Mouse (Mus musculus) liver, embryonic 13.5 days (tissue): Measurements from ENCODE around the gene Cux1. TPM values are rescaled to one million over a fixed set of nuclear protein-coding genes. Genes with fewer than 3 reads are reported as not detected.
"Not testable (repeated sequence)": the region's sequence is repeated elsewhere in the genome, so short reads cannot be mapped to it uniquely, and the experiment has no call there.

Source experiments
- ATAC-seq: fragments of 200-750 bp; cut with Nextera tagmentation; 2 replicates; pipeline ENCODE4 v1.8.0; 2017; ENCODE audit warnings: low read depth, mild to moderate bottlenecking, moderate number of reproducible peaks, moderate library complexity
- DNase-seq: peaks from one replicate; pipeline ENCODE4 v3.0.0; 2022
- H3K27ac ChIP-seq: fragments of 300-500 bp; sonication (generic); 2 replicates; pipeline ENCODE4 v1.5.1; 2015; ENCODE audit warnings: moderate library complexity, mild to moderate bottlenecking, inconsistent platforms
- H3K27me3 ChIP-seq: fragments of 300-500 bp; sonication (generic); 2 replicates; pipeline ENCODE4 v1.6.1; 2015; ENCODE audit warnings: mild to moderate bottlenecking, inconsistent platforms
- H3K36me3 ChIP-seq: fragments of 300-500 bp; sonication (generic); 2 replicates; pipeline ENCODE4 v1.6.1; 2015; ENCODE audit warnings: mild to moderate bottlenecking, inconsistent platforms
- H3K4me1 ChIP-seq: fragments of 300-500 bp; sonication (generic); replicated peaks from 2 replicates; pipeline ENCODE4 v1.6.1; 2015; ENCODE audit warnings: inconsistent platforms
- H3K4me2 ChIP-seq: fragments of 300-500 bp; sonication (generic); 2 replicates; pipeline ENCODE4 v1.6.1; 2015; ENCODE audit warnings: inconsistent platforms, mild to moderate bottlenecking, moderate library complexity
- H3K4me3 ChIP-seq: fragments of 300-500 bp; sonication (generic); replicated peaks from 2 replicates; pipeline ENCODE4 v1.5.1; 2015; ENCODE audit warnings: mild to moderate bottlenecking, inconsistent platforms
- H3K9ac ChIP-seq: fragments of 300-500 bp; sonication (generic); 2 replicates; pipeline ENCODE4 v1.6.1; 2015; ENCODE audit warnings: mild to moderate bottlenecking, inconsistent platforms
- H3K9me3 ChIP-seq: fragments of 300-500 bp; sonication (generic); replicated peaks from 2 replicates; pipeline ENCODE4 v1.6.1; 2016; ENCODE audit warnings: inconsistent platforms
- WGBS: fragments of 180-500 bp; shearing (Covaris S2); methylation state at CpG from one replicate; pipeline ENCODE4 v1.1.7; 2015; ENCODE audit not compliant: insufficient replicate concordance; 5-methylcytosine and 5-hydroxymethylcytosine counted together
- polyA plus RNA-seq: library from polyadenylated mRNA; unstranded; fragments of >200 nt; fragmentation: Nextera tagmentation; extraction: Ambion mirVana; gene quantifications from 2 replicates; pipeline ENCODE4 v1.2.1, GENCODE M21; 2015

Cux1 gene
- polyA plus RNA-seq, 1 experiment from 2014 or later, result 16.6 TPM

DNA sequence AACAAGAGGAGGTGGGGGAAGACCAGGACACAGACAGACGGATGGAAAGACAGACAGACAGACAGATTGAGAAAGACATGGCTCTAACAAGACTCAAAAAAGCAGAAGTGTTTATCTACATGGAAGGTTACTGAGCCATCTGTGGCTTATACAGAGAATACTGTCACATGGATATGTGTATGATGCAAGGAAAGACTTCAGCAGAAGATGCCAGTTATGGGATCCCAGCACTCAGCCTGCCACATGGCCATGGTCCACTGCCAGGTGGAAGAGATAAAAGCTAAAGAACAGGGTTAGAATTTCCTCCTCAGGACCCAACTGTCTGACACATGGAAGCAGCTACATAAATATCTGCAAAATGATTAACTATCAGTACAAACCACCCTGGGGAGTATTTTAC, 84.9 kb downstream of the Cux1 start:
- Histone ChIP-seq H3K27ac (no peak overlapping the region), H3K36me3 (peaks cover 5% of the 10 kb centered on the region; the same call in 1 of the 2 replicates), H3K4me1 (peaks cover 14% of the 10 kb centered on the region), H3K27me3 (no peaks in the 10 kb centered on the region), H3K4me2 (no peak overlapping the region), H3K9me3 (no peaks in the 10 kb centered on the region), H3K4me3 (no peak overlapping the region), H3K9ac (no peak overlapping the region)
- no peak for ATAC-seq
- no peak for DNase-seq
- 40% methylated on average over 1 of the region's 1 CpGs for WGBS

DNA sequence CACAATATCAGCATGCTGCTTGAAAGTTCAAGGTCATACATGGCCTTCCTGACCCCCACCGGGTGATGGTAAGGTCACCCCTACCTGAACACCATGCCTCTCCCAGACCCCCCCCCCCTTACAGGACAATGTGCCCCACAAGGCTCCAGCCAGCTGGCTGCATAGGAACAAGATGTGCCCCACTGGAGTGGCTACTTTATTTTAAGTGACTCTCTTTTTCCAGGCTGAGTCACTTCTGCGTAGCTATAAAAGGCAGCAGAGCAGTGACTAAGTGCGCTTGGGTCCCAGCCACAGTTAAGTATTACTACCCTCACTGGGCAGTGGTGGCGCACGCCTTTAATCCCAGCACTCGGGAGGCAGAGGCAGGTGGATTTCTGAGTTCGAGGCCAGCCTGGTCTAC, 86.7 kb downstream of the Cux1 start:
- Histone ChIP-seq H3K27me3 (no peaks in the 10 kb centered on the region), H3K4me3 (no peak overlapping the region), H3K9me3 (no peaks in the 10 kb centered on the region), H3K27ac (no peak overlapping the region), H3K4me2 (no peak overlapping the region), H3K4me1 (peaks cover 12% of the 10 kb centered on the region), H3K36me3 (peaks cover 4% of the 10 kb centered on the region; the same call in 1 of the 2 replicates), H3K9ac (no peak overlapping the region)
- ATAC-seq (no peak), DNase-seq (no peak)
- WGBS, result 81% methylated on average over 7 of the region's 7 CpGs

GRCm38 (mm10) chr5:136479801-136480200, 87.5 kb downstream of the Cux1 start:
- Histone ChIP-seq H3K27me3 (no peaks in the 10 kb centered on the region), H3K36me3 (no peaks in the 10 kb centered on the region), H3K4me2 (no peak overlapping the region), H3K9me3 (no peaks in the 10 kb centered on the region), H3K4me3 (no peak overlapping the region), H3K4me1 (peaks cover 12% of the 10 kb centered on the region), H3K9ac (no peak overlapping the region), H3K27ac (no peak overlapping the region)
- 29% methylated on average over 4 of the region's 4 CpGs for WGBS
- DNase-seq, result no peak
- ATAC-seq, result no peak

DNA sequence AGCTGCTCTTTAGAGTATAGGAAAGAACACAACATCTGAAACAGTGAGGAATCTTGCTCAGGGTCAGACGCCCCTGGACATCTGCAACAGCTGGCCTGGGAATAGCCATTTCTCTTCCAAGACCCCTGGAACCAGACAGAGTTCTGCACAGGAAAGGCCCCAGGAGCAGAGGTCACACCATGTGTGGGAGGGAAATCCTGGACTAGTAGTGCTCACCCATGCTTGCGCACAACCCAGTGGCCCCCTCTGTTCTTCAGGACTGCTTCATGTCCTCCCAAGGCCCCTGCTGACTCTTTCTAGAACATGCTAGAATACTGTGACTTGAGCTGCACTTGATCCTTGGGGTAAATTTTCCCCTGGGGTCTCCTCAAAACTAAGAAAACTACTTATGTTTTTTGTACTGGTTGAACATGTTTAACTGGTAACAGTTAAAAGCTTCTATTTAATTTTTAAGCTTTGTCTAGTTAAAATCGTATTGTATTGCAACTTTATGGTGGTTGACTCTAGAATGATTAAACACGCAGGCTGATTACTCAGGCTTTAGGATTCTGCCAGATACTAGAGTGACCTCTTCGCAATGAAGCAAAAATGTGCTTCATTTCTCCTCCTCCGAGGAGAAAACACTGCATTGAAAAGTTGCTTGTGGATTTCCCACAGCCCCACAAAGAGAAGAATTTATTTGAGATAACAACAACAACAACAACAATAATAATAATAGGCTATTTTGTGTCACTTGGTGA, 88.1 kb downstream of the Cux1 start:
- WGBS, result 76% methylated on average over 6 of the region's 6 CpGs
- Histone ChIP-seq H3K36me3 (no peaks in the 10 kb centered on the region), H3K4me2 (no peak overlapping the region), H3K4me3 (no peak overlapping the region), H3K9ac (no peak overlapping the region), H3K27ac (no peak overlapping the region), H3K9me3 (no peaks in the 10 kb centered on the region), H3K27me3 (no peaks in the 10 kb centered on the region), H3K4me1 (peaks cover 12% of the 10 kb centered on the region)
- ATAC-seq, result no peak
- no peak for DNase-seq

DNA sequence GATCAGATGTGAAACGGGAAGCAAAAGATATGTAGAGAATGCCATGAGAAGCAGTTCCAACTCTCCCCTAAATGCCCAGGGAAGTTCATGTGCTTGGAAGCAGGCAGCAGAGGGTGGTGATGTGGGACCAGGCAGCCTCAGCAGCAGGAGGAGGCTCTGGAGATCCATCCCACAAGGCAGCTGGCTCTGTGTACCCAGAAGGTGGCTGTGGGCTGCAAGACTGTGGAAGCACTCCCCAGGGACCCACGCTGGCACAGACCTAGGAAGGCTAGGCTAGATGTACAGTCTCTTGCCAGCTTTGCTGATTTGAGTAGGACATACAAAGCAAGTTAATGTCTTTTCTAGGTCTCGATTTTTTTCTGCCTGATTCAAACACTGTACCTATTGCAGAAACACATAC, 91.0 kb downstream of the Cux1 start:
- ATAC-seq, result no peak
- no peak overlapping the region for H3K27ac ChIP-seq
- no peak for DNase-seq

DNA sequence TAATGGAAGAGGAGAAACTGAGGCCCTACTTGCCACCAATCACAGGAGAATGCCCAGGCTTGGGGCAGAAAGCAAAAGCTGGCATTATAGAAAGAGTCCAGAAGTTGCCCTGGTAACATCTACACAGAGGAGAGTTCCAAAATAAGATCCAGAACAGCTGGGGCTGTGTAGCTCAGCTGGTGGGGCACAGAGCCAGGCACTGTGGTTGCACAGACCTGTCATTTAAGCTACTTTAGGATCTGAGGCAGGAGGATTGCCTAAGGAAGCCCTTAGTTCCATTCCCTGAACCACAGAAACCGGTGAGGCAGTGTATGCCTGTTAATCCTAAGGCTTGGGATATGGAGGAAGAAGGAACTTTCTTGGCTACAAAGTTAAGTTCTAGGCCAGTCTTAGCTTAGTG, 92.1 kb downstream of the Cux1 start:
- Histone ChIP-seq H3K27me3 (no peaks in the 10 kb centered on the region), H3K4me3 (no peak overlapping the region), H3K9ac (no peak overlapping the region), H3K4me1 (peaks cover 4% of the 10 kb centered on the region; the same call in 1 of the 2 replicates), H3K27ac (no peak overlapping the region), H3K4me2 (no peak overlapping the region), H3K36me3 (no peaks in the 10 kb centered on the region), H3K9me3 (no peaks in the 10 kb centered on the region)
- DNase-seq (no peak), ATAC-seq (no peak)
- 73% methylated on average over 1 of the region's 1 CpGs for WGBS

More for the DNA sequence above, 91.0 kb downstream of the Cux1 start:
- Histone ChIP-seq H3K27me3 (no peaks in the 10 kb centered on the region), H3K4me1 (peaks cover 4% of the 10 kb centered on the region; the same call in 1 of the 2 replicates), H3K4me2 (no peak overlapping the region), H3K4me3 (no peak overlapping the region), H3K9me3 (no peaks in the 10 kb centered on the region), H3K36me3 (no peaks in the 10 kb centered on the region), H3K9ac (no peak overlapping the region)
- WGBS, result 60% methylated on average over 3 of the region's 3 CpGs

DNA sequence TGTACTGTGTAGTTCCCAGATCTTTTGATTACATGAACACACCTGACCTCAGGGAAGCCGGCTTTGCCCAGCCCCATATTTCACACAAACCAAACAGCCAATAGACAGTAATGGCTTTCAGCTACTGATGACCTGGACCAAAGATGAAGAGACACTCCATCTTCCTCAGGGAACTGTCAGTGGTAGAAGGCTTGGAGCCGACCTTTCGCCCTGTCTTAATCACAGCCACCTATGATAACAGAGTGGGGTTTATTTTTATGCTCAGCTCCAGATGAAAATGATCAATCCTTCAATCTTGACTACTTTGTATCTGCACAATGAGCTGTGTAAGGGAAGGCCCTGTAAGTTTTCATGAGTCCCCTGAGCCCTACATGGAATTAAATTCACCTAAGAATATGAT, 93.2 kb downstream of the Cux1 start:
- Histone ChIP-seq H3K27ac (no peak overlapping the region), H3K9me3 (no peaks in the 10 kb centered on the region), H3K27me3 (no peaks in the 10 kb centered on the region), H3K36me3 (no peaks in the 10 kb centered on the region), H3K4me1 (no peaks in the 10 kb centered on the region), H3K4me3 (no peak overlapping the region), H3K4me2 (no peak overlapping the region), H3K9ac (no peak overlapping the region)
- no peak for ATAC-seq
- no peak for DNase-seq
- 66% methylated on average over 3 of the region's 3 CpGs for WGBS

- H3K4me2 ChIP-seq, result no peak overlapping the region
- no peaks in the 10 kb centered on the region for H3K27me3 ChIP-seq
- H3K36me3 ChIP-seq, result no peaks in the 10 kb centered on the region
- no peak overlapping the region for H3K4me3 ChIP-seq
- DNase-seq, result no peak
- 73% methylated on average over 6 of the region's 6 CpGs for WGBS
- no peak overlapping the region for H3K27ac ChIP-seq
- no peak overlapping the region for H3K9ac ChIP-seq
- no peaks in the 10 kb centered on the region for H3K9me3 ChIP-seq
- peaks cover 4% of the 10 kb centered on the region for H3K4me1 ChIP-seq
- ATAC-seq, result no peak
Observed at GRCm38 (mm10) chr5:136473337-136473736, 94.0 kb downstream of the Cux1 start.

DNA sequence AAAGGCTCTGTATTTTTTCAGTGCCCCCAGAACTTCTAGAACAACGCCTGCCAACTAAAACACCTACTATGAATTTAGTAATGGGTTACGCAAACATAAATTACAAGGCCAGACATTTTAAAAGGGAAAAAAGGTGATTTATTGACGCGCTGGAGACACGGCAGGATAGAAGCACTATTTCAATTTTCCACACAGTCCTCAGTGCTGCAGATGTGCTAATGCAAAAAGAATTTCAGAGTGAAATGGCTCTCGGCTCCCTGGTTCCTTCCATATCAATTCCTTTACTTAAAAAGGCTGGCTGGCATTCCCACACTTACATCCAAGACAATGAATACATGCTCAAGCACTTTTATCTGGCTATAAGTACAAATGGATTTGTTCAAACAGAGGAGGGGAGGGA, 94.4 kb downstream of the Cux1 start:
- no peaks in the 10 kb centered on the region for H3K36me3 ChIP-seq
- H3K4me3 ChIP-seq, result no peak overlapping the region
- no peaks in the 10 kb centered on the region for H3K27me3 ChIP-seq
- ATAC-seq (no peak), DNase-seq (no peak)
- H3K4me1 ChIP-seq, result peaks cover 9% of the 10 kb centered on the region
- H3K4me2 ChIP-seq, result no peak overlapping the region
- H3K9ac ChIP-seq, result no peak overlapping the region
- 76% methylated on average over 6 of the region's 6 CpGs for WGBS
- no peaks in the 10 kb centered on the region for H3K9me3 ChIP-seq
- H3K27ac ChIP-seq, result no peak overlapping the region

DNA sequence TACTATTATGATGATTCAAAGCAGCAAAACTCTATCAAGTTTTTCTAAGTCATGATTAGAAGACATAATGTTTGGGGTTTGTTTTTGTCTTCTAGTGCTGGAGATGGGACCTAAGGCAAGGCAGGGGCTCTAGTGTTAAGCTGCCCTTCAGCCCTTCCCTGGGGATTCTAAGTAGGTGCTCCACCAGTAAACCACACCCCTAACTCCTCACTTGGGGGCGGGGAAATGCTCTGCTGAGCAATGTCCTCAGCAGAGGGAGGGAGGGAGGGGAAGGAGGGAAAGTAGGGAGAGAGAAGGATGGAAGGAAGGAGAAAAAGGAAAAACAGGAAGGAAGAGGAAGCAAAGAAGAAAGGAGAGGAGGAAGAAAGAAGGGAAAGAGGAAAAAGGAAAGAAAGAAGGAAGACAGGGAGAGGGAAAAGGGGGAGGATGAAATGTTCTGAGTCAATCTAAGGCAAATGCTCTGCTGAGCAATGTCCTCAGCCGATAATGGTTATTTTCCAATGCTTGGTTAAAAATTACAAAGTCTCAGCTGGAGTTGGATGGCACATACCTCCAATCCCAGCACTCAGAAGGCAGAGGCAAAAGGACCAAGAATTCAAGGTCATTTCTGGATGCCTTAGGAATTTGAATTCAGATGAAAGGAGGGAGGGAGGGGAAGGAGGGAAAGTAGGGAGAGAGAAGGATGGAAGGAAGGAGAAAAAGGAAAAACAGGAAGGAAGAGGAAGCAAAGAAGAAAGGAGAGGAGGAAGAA, 96.1 kb downstream of the Cux1 start:
- not testable (repeated sequence) for H3K9me3 ChIP-seq, H3K4me2 ChIP-seq, H3K9ac ChIP-seq, H3K27ac ChIP-seq, H3K4me3 ChIP-seq, DNase-seq, ATAC-seq, H3K36me3 ChIP-seq, H3K27me3 ChIP-seq
- peaks cover 16% of the 10 kb centered on the region for H3K4me1 ChIP-seq
- 51% methylated on average over 2 of the region's 2 CpGs for WGBS

- no peaks in the 10 kb centered on the region for H3K36me3 ChIP-seq
Observed at GRCm38 (mm10) chr5:136469301-136469700, 98.0 kb downstream of the Cux1 start.

More at GRCm38 (mm10) chr5:136469301-136469700, 98.0 kb downstream of the Cux1 start:
- no peak for ATAC-seq
- 56% methylated on average over 1 of the region's 1 CpGs for WGBS
- H3K27ac ChIP-seq, result no peak overlapping the region
- no peaks in the 10 kb centered on the region for H3K9me3 ChIP-seq
- H3K4me1 ChIP-seq, result peaks cover 34% of the 10 kb centered on the region
- no peaks in the 10 kb centered on the region for H3K27me3 ChIP-seq
- DNase-seq, result no peak
- no peak overlapping the region for H3K9ac ChIP-seq
- no peak overlapping the region for H3K4me3 ChIP-seq
- H3K4me2 ChIP-seq, result no peak overlapping the region
